Mouse (Mus musculus): ENCODE results near the gene Ralgapa2. TPM values are rescaled to one million over a fixed set of nuclear protein-coding genes. Genes with fewer than 3 reads are reported as not detected.

The Ralgapa2 gene
- total RNA-seq, 2 experiments from 2014 or later, result 21.7 to 22.7 TPM

GRCm38 (mm10) chr2:146281346-146281745 lies 230.8 kb downstream of the Ralgapa2 start:
- TF ChIP-seq CTCF (IDR thresholded peaks at IDR 0.05), result no peak
- DNase-seq (ENCODE audit: extremely low spot score in 1 of 2, low spot score in 2 of 2), result no peak
- Histone ChIP-seq H3K4me3 (no peak overlapping the region), H3K27ac (no peak overlapping the region)
- intact Hi-C loops (cut with DNase I), result no loop called here

DNA sequence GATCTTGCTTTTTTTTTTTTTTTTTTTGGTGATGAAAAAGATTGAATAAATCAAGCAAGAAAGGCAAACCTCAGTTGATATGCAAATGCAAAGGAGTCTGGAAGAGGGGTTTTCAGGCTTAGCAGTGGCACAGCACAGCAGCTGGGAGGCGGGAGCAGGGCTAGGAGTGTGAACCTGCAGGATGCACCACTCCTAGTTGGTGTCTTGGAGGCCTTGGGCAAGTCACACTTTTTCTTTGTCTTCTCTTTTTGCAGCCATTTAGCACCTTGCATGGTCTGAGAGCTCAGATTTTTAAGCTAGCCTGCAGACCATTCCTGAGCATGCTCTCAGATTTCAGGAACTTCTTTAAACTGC lies 231.2 kb downstream of the Ralgapa2 start:
- TF ChIP-seq CTCF (IDR thresholded peaks at IDR 0.05), result no peak
- no peak for DNase-seq (ENCODE audit: extremely low spot score in 1 of 2, low spot score in 2 of 2)
- intact Hi-C loops (cut with DNase I), result no loop called here
- no peak overlapping the region for H3K27ac ChIP-seq
- H3K4me3 ChIP-seq, result no peak overlapping the region

GRCm38 (mm10) chr2:146280221-146280920 lies 231.8 kb downstream of the Ralgapa2 start:
- intact Hi-C loops (cut with DNase I), result no loop called here
- no peak for DNase-seq (ENCODE audit: extremely low spot score in 1 of 2, low spot score in 2 of 2)
- H3K4me3 ChIP-seq, result no peak overlapping the region
- no peak for TF ChIP-seq CTCF (IDR thresholded peaks at IDR 0.05)
- H3K27ac ChIP-seq, result peak overlapping the region; percentile 18; the same call in 1 of the 2 replicates

- intact Hi-C loops (cut with DNase I), result no loop called here
- no peak overlapping the region for H3K4me3 ChIP-seq
- no peak for DNase-seq (ENCODE audit: extremely low spot score in 1 of 2, low spot score in 2 of 2)
- no peak for TF ChIP-seq CTCF (IDR thresholded peaks at IDR 0.05)
- H3K27ac ChIP-seq, result peak overlapping the region; percentile 18; the same call in 1 of the 2 replicates
Observed at GRCm38 (mm10) chr2:146279430-146280220, 232.5 kb downstream of the Ralgapa2 start.

DNA sequence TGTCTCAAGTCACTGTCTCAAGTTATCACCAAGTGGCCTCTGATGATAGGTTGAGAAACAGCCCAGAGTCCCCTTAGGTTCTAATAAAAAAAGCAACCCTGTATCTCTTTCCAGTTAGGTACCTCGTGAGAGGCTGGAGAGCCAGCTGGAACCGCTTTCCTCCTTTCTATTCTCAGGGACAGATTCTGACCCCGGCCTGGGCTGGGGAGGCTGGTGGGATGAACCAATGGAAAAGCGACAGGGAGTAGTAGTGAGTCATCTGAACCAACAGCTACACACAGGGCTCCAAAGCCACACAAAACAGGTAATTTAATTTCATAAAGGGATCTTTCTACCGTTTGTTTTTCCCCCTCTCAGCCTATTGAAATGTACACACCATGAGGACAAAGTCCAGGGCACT lies 233.8 kb downstream of the Ralgapa2 start:
- no peak for TF ChIP-seq CTCF (IDR thresholded peaks at IDR 0.05)
- H3K4me3 ChIP-seq, result no peak overlapping the region
- intact Hi-C loops (cut with DNase I), result no loop called here
- H3K27ac ChIP-seq, result no peak overlapping the region
- no peak for DNase-seq (ENCODE audit: extremely low spot score in 1 of 2, low spot score in 2 of 2)

DNA sequence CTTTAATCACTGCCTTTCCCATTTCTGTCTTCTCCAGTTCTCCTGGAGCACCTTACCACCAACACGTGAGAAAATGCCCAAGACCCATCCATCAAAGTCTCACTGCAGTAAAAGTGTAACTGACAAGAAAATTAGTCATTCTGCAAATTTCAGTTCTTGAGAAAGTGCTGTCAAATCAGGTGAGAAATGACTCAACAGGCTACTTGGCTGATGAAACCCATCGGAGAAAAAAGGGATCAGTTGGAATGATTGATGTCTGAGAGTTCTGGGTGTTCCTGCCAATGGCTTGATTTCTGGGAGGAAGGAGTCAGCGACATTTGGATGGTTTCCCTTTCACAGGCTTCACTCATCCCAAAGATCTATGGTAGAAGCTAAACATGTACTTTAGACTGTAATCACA lies 245.6 kb downstream of the Ralgapa2 start:
- H3K4me3 ChIP-seq, result no peak overlapping the region
- no peak for TF ChIP-seq CTCF (IDR thresholded peaks at IDR 0.05)
- H3K27ac ChIP-seq, result no peak overlapping the region
- DNase-seq (ENCODE audit: extremely low spot score in 1 of 2, low spot score in 2 of 2), result no peak
- intact Hi-C loops (cut with DNase I), result no loop called here

- intact Hi-C loops (cut with DNase I), result no loop called here
- no peak for TF ChIP-seq CTCF (IDR thresholded peaks at IDR 0.05)
- DNase-seq (ENCODE audit: extremely low spot score in 1 of 2, low spot score in 2 of 2), result no peak
Observed at GRCm38 (mm10) chr2:146265045-146265444, 247.1 kb downstream of the Ralgapa2 start.

DNA sequence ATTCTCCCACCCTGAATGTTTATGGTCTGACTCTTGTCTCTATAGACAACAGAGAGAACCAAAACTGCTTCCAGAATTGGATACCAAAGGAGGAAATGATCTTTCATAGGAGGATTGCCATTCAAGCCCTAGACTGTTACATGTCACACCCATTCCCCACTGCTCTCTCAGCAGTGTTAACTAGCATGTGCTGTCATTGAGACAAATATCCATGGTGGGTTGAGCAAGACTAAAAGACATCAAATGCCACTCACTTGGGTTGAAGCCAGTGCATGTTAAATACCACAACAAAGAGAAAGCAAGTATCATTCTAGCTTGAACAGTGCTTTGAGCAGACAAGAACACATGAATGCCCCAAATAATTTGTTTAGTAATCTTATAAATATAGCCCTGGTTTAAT lies 249.2 kb downstream of the Ralgapa2 start:
- no peak for TF ChIP-seq CTCF (IDR thresholded peaks at IDR 0.05)
- Histone ChIP-seq H3K4me3 (no peak overlapping the region), H3K27ac (no peak overlapping the region)
- no peak for DNase-seq (ENCODE audit: extremely low spot score in 1 of 2, low spot score in 2 of 2)
- intact Hi-C loops (cut with DNase I), result no loop called here

More at GRCm38 (mm10) chr2:146265045-146265444, 247.1 kb downstream of the Ralgapa2 start:
- Histone ChIP-seq H3K27ac (no peak overlapping the region), H3K4me3 (no peak overlapping the region)

- no peak overlapping the region for H3K4me3 ChIP-seq
- H3K27ac ChIP-seq, result no peak overlapping the region
- intact Hi-C loops (cut with DNase I), result no loop called here
- DNase-seq (ENCODE audit: extremely low spot score in 1 of 2, low spot score in 2 of 2), result no peak
- TF ChIP-seq CTCF (IDR thresholded peaks at IDR 0.05), result no peak
Observed at GRCm38 (mm10) chr2:146262215-146262614, 249.9 kb downstream of the Ralgapa2 start.

- TF ChIP-seq CTCF (IDR thresholded peaks at IDR 0.05), result no peak
- H3K27ac ChIP-seq, result no peak overlapping the region
- DNase-seq (ENCODE audit: extremely low spot score in 1 of 2, low spot score in 2 of 2), result no peak
- no peak overlapping the region for H3K4me3 ChIP-seq
- intact Hi-C loops (cut with DNase I), result no loop called here
Observed at GRCm38 (mm10) chr2:146261146-146261545, 251.0 kb downstream of the Ralgapa2 start.

DNA sequence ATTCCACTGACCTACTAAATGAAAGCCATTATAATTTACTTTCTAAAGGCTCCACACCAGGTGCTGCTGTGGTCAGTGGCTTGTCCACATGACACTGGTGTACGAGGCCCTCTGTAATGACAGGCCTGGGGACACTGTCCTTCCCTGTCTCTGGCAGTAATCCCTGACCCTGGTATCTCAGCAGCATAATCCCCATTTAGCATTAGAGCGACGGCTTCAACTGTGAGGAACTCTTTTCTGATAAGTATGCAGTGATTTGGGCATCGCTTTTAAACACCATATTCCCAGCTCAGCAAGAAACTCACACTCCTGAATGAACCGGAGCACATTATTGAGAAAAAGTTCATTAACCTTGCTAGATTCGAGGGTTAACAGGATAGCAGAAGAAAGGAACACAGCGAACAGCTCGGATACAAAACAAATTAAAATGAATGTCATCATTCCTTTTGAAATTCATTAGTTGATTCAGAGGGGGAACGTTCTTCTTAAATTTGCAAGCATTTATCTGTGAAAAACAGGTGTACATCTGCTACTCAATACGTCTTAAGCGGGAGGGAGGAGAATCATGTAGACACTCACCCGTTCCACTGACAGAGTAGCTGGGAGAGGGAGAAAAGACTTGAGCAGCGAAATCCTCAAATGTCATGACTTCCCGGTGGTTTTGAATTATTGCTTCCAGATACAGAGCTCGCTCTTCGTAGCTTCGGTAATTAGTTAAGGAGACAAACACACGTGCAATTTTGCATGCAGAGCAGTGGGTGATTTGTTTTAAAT lies 252.2 kb downstream of the Ralgapa2 start:
- intact Hi-C loops (cut with DNase I), result loop anchor here (5.0 kb wide), 1 partner anchor 38 kb away; the partner anchor contains the start of gene Insm1
- Histone ChIP-seq H3K4me3 (no peak overlapping the region), H3K27ac (no peak overlapping the region; the same call in 1 of the 2 replicates)
- TF ChIP-seq CTCF (IDR thresholded peaks at IDR 0.05), result no peak
- no peak for DNase-seq (ENCODE audit: extremely low spot score in 1 of 2, low spot score in 2 of 2)
